Mouse (Mus musculus) lung, adult 2 months (tissue): Measurements from ENCODE around the gene Proca1. TPM values are rescaled to one million over a fixed set of nuclear protein-coding genes. Genes with fewer than 3 reads are reported as not detected.

ENCODE experiments used
- DNase-seq: peaks from one replicate; pipeline ENCODE4 v3.0.0; 2022
- H3K4me1 ChIP-seq: fragments of 200-500 bp; 2 replicates; pipeline ENCODE4 v1.6.1; 2011; ENCODE audit warnings: low read length; ENCODE audit not compliant: control insufficient read depth, insufficient read depth
- H3K4me3 ChIP-seq: fragments of 200-500 bp; replicated peaks from 2 replicates; pipeline ENCODE3; 2011; ENCODE audit warnings: low read depth, mild to moderate bottlenecking, control low read depth, low read length; ENCODE audit errors: extremely low read depth
- CTCF ChIP-seq: fragments of 200-500 bp; IDR thresholded peaks from 2 replicates; pipeline ENCODE4 v1.5.1; 2011; ENCODE audit warnings: mild to moderate bottlenecking, low read length, control low read depth; ENCODE audit not compliant: insufficient read depth
- POLR2A ChIP-seq: fragments of 200-500 bp; IDR thresholded peaks from 2 replicates; pipeline ENCODE4 v1.6.1; 2011; ENCODE audit warnings: low read depth, mild to moderate bottlenecking, control low read depth, low read length, borderline replicate concordance; ENCODE audit errors: extremely low read depth
- WGBS: fragments of 180-500 bp; shearing (Covaris S2); methylation state at CpG from one replicate; pipeline ENCODE4 v1.1.7; 2018; 5-methylcytosine and 5-hydroxymethylcytosine counted together
- polyA plus RNA-seq: library from polyadenylated mRNA; depleted of rRNA; stranded (reverse); fragments of >200 nt; gene quantifications from 2 replicates; pipeline ENCODE4 v1.2.3, GENCODE M21; 2012

Proca1 gene
- polyA plus RNA-seq, 1 experiment: 1.4 TPM

DNA sequence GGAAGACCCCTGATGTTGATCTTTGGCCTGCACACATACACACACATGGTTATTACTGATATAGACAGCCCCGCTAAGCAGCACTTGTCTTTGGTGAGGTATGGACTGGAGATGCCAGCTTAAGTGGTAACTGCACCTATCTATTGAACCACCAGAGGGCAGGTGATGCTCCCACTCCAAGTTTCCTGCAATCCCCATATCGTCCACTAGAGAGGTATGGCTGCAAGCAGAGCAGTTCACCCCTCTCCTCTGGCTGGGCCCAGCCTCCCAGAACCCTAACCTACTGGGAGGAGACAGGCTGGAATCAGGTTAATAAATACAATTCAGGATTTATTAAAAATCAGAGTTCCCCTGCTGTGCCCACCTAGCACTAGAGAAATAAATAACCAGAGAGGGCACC, 34.1 kb upstream of the Proca1 start:
- DNase-seq: peak; percentile 58
- Histone ChIP-seq H3K4me1 (peaks cover 7% of the 10 kb centered on the region), H3K4me3 (no peak overlapping the region)
- 15% methylated on average over 2 of the region's 2 CpGs for WGBS
- no peak for TF ChIP-seq POLR2A
- peak; percentile 100 for TF ChIP-seq CTCF

DNA sequence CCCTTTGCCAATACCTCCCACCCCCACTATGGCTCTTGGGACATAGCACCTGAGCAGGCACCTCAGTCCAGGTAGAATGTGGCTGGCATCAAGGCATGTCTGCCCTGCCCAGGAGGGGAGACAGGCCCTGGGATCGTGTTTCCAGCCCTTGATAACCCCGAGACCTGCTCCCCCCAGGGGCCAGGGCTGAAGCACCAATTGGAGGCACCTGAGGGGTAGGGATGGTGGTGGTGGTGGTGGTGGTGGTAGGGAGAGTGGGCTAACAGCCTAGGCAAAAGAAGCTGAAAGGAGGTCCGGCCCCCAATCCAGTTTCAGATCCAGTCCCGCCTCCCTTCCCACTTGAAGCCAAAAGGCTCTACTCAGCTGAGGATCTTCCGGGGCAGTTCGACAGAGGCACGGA, 33.6 kb upstream of the Proca1 start:
- no peak for DNase-seq
- 59% methylated on average over 7 of the region's 7 CpGs for WGBS

DNA sequence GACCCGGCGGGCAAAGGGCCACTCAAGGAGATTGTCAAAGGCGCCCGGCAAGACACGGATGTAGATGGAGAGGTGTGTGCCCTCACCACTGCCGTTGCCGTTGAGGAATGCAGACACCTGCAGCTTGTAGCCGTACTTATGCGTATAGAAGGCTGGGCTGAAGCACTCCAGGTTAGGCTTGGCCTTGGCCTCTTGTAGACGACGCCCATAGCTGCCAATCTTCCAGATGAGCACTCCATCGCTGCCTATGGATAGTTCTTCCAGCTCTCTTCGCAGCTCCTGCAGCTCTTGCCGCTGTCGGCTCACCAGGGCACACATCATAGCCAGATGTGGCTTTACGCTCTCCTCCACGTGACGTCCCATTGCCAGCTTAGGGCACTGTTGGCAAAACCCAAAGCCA, 33.0 kb upstream of the Proca1 start:
- WGBS: 71% methylated on average over 18 of the region's 18 CpGs
- TF ChIP-seq POLR2A (no peak), CTCF (no peak)
- H3K4me1 ChIP-seq: peaks cover 10% of the 10 kb centered on the region
- no peak overlapping the region for H3K4me3 ChIP-seq
- no peak for DNase-seq

More for the DNA sequence above, 33.6 kb upstream of the Proca1 start:
- Histone ChIP-seq H3K4me1 (peaks cover 9% of the 10 kb centered on the region), H3K4me3 (no peak overlapping the region)
- TF ChIP-seq POLR2A (no peak), CTCF (0 out of 2 replicates have a peak, but pooled peaks have one; percentile 2)

DNA sequence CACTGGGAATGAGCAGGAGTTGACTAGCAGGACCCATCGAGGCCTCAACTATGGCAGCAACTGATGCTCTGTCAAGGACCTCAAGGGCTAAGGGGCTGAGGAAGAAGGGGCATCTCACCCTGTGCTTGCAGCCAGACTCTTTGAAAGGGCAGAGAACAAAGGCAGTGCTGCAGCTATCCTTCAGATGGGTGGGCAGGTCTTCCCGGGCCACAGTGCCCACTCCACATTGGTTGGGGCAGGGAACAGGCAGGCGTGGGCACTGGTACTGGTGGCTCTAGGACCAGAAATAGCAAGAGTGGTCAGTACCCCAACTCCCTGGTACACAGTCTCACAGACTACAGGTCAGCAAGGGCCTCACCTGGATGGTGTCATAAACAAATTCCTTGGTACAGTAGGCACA, 32.5 kb upstream of the Proca1 start:
- no peak for DNase-seq
- TF ChIP-seq CTCF: no peak
- no peak for TF ChIP-seq POLR2A
- H3K4me1 ChIP-seq: peaks cover 10% of the 10 kb centered on the region
- H3K4me3 ChIP-seq: no peak overlapping the region
- 71% methylated on average over 3 of the region's 3 CpGs for WGBS

DNA sequence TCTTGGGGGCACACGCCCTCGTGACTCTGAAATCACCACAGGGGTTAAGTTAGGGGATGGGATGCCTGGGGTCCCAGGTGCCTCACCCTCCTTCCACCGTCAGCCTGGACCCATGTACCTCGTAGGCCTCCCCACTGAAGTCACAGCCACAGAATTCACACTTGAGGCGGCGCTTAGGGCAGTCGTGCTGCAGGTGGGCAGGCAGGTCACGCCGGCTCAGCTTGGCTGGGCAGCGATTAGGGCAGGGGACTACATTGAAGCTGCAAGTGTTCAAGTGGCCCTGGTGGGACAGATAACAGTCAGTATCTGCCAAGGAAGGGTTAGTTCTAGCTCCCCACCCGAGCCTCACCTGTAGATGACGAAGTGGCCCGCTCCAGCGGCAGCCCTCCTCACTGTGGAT, 32.0 kb upstream of the Proca1 start:
- no peak for DNase-seq
- Histone ChIP-seq H3K4me1 (peaks cover 10% of the 10 kb centered on the region), H3K4me3 (no peak overlapping the region)
- TF ChIP-seq CTCF (no peak), POLR2A (no peak)
- 87% methylated on average over 14 of the region's 14 CpGs for WGBS

DNA sequence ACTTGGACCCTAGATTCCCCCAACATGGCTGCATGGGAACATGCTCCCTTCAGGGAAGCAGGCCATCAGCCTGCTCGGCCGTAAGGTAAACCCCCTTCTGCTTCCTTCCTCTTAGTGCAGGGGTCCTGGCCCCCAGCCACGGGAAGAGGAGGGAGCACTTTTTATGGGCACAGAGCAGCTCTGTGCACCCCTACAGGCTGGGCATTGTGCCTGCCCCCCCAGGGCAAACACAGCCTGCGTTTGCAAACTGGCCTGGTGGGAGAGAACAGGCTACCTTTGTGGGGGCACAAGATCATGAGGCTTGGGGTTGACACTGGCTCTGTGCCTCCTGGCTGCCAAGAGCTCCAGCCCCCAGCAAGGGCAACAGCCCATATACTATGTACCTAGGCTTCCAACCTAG, 31.2 kb upstream of the Proca1 start:
- DNase-seq: no peak
- peaks cover 10% of the 10 kb centered on the region for H3K4me1 ChIP-seq
- 28% methylated on average over 4 of the region's 4 CpGs for WGBS

DNA sequence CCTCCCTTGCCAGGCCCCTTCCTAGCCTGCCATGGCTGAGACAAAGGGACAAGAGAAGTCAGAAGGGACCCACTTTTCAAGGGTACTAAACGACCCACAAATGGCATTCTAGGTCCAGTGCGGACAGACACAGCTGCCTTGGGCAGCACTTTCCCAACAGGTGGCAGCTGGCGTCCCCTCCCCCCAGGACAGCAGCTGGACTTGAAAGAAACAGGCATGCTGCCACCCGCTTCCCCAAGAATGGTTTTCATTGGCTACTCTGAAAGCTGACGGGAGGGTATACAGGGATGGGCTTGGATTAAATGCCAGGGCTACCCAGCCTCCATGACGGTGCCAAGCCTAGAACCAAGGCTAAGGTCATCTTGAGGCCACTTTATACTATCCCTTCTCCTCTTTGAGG, 30.7 kb upstream of the Proca1 start:
- Histone ChIP-seq H3K4me3 (no peak overlapping the region), H3K4me1 (peaks cover 10% of the 10 kb centered on the region)
- WGBS: 41% methylated on average over 6 of the region's 6 CpGs
- TF ChIP-seq CTCF (no peak), POLR2A (no peak)
- DNase-seq: no peak

More for the DNA sequence above, 31.2 kb upstream of the Proca1 start:
- TF ChIP-seq CTCF: no peak
- no peak for TF ChIP-seq POLR2A
- H3K4me3 ChIP-seq: no peak overlapping the region

DNA sequence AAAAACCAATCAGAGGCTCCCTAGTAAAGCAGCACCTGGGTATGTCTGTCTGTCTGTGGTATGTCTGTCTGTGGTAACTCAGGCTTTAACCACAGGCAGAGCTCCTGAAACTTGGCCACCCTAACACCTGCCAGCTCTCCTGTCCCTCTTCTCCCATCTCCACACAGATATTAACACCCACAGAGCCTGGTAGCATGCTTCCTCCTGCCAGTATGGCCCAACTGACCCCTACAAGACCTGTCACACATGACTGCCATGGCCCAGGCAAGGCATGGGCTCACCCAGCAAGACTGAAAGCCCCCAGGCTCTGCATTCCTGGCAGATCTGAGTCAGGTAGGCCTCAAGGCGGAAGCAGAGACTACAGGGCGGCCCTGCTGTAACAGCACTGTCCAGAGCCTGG, 30.1 kb upstream of the Proca1 start:
- 79% methylated on average over 2 of the region's 2 CpGs for WGBS
- H3K4me1 ChIP-seq: peaks cover 10% of the 10 kb centered on the region
- TF ChIP-seq CTCF: no peak
- no peak for TF ChIP-seq POLR2A
- DNase-seq: no peak
- H3K4me3 ChIP-seq: no peak overlapping the region

DNA sequence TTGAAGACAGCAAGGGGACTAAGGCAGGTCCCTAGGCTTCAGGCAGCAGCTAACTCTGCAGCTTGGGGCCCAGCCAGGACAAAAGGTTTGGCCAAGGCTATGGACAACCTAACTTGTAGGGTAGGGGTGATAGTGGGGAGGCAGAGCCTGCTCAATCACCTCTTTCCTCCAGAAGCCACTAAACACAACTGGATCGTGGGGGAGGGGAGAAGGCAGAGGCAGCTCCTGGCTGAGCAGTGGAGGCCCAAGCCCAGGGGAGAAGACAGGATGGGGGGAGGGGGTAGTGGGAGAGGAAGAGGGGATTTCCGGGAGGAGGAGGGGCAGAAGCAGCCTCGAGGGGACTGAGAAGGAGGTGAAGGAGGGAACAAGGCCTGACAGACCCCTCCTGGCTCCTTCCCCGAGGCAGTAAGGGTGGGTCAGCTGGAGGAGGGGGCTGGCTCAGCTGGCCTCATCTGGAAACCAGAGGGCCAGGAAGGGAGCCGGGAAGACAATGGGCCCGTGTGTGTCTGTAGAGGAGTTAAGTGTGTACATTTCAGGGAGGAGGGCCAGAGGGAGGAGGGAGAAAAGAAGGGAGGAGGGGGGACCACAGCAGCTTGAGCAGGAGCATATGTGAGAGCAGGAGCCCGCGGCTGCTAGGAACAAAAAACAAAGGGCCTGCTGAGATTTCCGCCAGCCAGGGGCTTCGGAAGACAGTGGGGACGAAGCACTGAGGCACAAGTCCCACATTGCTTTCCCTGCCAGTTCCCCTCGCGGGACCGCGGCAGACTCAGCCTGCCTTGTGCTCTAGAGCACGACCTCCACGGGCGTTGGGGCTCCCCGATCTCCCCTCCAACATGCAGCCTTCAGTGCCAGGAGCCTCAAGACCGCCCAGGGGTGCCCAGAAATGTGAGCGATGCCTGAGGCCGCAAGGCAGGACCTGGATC, 29.2 kb upstream of the Proca1 start:
- H3K4me3 ChIP-seq: peak overlapping the region; percentile 80
- peak; percentile 49 for DNase-seq
- peaks cover 10% of the 10 kb centered on the region for H3K4me1 ChIP-seq
- 3% methylated on average over 22 of the region's 22 CpGs for WGBS
- no peak for TF ChIP-seq CTCF
- no peak for TF ChIP-seq POLR2A

DNA sequence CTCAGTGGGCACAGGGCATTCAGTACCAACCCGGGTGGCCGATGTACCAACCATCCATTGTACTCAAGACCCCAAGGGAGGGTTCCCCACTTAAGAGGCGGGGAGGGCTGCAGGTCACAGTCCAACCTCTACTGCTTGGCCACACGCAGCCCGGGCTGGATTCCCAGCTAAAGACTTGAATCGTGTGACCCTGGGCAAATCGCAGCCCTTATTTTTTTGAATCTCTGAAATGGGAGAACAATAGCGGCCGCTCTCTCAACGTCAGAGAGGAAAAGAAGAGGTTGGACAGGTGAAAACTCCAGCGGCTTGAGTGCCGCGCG, 28.6 kb upstream of the Proca1 start:
- WGBS: under 1% methylated on average over 14 of the region's 14 CpGs
- H3K4me3 ChIP-seq: peak overlapping the region; percentile 80
- DNase-seq: no peak
- H3K4me1 ChIP-seq: peaks cover 10% of the 10 kb centered on the region
- no peak for TF ChIP-seq CTCF
- no peak for TF ChIP-seq POLR2A
